Mouse (Mus musculus) retina, adult 2 months (tissue): ENCODE measurements around the gene Gm5773.
"Not testable (repeated sequence)": the region's sequence is repeated elsewhere in the genome, so short reads cannot be mapped to it uniquely, and the experiment has no call there.

ENCODE experiments used
- DNase-seq: peaks from one replicate; pipeline ENCODE4 v3.0.0-alpha.2; 2012; ENCODE audit warnings: low read depth, low spot score

Gm5773 gene

GRCm38 (mm10) chr3:93772700-93773099, at the start of gene Gm5773:
TSS of gene Gm5773 (plus strand) at chr3:93773000.
- not testable (repeated sequence) for DNase-seq

GRCm38 (mm10) chr3:93745475-93745874, 27.3 kb upstream of the Gm5773 start:
- DNase-seq = not testable (repeated sequence)

GRCm38 (mm10) chr3:93754022-93754421, 18.8 kb upstream of the Gm5773 start:
- not testable (repeated sequence) for DNase-seq

- DNase-seq = not testable (repeated sequence)
Observed at GRCm38 (mm10) chr3:93796098-93796497, 23.3 kb downstream of the Gm5773 start, which contains the start of gene Tdpoz4. TSS of gene Tdpoz4 (plus strand) at chr3:93796398.

GRCm38 (mm10) chr3:93813341-93813740, 40.5 kb downstream of the Gm5773 start:
- not testable (repeated sequence) for DNase-seq
